Mouse (Mus musculus): Measurements from ENCODE around the gene Sacm1l. TPM values are rescaled to one million over a fixed set of nuclear protein-coding genes. Genes with fewer than 3 reads are reported as not detected.

Sacm1l gene
- polyA plus RNA-seq, 1 experiment from 2014 or later = 42.8 TPM

DNA sequence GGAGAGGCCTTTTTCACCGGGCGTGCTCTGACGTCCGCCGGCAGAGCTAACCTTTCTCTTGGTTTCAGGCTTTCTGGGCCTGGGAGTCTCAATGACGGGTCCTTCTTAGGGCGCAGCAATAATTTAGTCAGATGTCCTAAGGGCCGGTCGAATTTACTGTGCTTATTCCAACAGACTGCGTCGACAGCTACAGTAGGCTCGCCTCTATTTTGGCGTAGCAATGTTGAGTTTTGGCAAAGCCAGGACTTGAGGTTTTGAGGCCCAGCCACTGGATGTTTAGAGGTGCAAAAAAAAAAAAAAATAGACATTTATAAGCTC is 558 bp downstream of the Sacm1l start:
- Histone ChIP-seq H3K27ac (peak overlapping the region; percentile 95), H3K9me3 (no peaks in the 10 kb centered on the region), H3K4me3 (peak overlapping the region; percentile 98), H3K27me3 (no peaks in the 10 kb centered on the region), H3K4me1 (peaks cover 22% of the 10 kb centered on the region), H3K36me3 (no peaks in the 10 kb centered on the region), H3K4me2 (peak overlapping the region; percentile 69), H3K9ac (peak overlapping the region; percentile 97)
- no peak; the same call in 1 of the 2 replicates for ATAC-seq (ENCODE audit: insufficient number of reproducible peaks, insufficient read depth, low FRiP score, low TSS enrichment, low read depth)
- WGBS = 0% methylated on average over 13 of the region's 13 CpGs

DNA sequence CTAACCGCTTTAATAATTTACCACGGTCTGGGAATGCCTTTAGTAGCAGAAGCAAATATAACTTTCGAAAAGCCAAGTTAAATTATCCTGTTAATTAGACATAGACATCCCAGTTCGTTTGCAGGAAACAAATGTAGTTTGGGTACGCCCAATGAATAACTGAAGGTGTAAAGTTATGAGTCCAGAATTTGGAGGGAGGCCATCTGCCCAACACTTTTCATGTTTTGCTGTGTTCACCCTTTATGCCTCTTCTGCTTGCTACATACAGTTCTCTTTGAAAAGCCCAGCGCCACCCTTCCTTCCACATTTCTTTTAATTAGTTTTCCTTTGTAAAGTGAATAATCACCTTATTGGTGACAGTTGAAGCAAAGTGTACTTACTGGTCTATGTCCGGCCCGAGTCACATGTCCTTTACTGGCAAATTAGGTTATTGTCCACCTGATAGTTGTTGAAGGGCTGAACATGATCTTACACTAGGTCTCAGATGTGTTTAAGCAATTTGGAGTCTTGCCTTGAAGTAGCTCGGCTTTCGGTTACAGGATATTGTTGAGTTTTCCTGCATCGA is 1.1 kb downstream of the Sacm1l start:
- ATAC-seq (ENCODE audit: insufficient number of reproducible peaks, insufficient read depth, low FRiP score, low TSS enrichment, low read depth) = no peak
- Histone ChIP-seq H3K9me3 (no peaks in the 10 kb centered on the region), H3K27me3 (no peaks in the 10 kb centered on the region), H3K4me2 (peak overlapping the region; percentile 69), H3K4me1 (peaks cover 22% of the 10 kb centered on the region), H3K4me3 (peak overlapping the region; percentile 98), H3K36me3 (no peaks in the 10 kb centered on the region), H3K27ac (peak overlapping the region; percentile 95), H3K9ac (peak overlapping the region; percentile 97)
- WGBS = 24% methylated on average over 11 of the region's 11 CpGs

DNA sequence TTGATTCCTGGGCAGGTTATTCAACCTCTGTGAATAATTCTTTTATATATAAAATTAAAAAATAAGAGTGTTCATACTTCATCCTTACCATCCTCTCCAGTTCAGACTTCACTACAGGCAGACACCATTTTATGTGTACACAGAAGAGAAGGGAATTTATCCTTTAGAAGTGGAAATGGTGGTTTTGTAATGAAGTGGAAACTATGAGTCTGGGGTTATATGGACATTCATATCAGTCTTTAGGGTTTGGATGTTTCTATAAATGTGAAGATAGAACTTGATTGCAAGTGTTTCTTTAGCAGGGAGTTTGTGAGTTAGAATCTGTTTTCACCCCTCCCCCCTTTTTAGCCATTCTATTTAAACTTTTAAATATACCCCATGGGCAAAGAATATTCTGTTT is 1.7 kb downstream of the Sacm1l start:
- H3K4me2 ChIP-seq = peak overlapping the region; percentile 69
- peak overlapping the region; percentile 98 for H3K4me3 ChIP-seq
- H3K9me3 ChIP-seq = no peaks in the 10 kb centered on the region
- H3K27ac ChIP-seq = no peak overlapping the region
- H3K27me3 ChIP-seq = no peaks in the 10 kb centered on the region
- H3K9ac ChIP-seq = peak overlapping the region; percentile 97
- 0 out of 2 replicates have a peak, but pooled peaks cover 3% of the 10 kb centered on the region for H3K36me3 ChIP-seq
- peaks cover 22% of the 10 kb centered on the region for H3K4me1 ChIP-seq
- ATAC-seq (ENCODE audit: insufficient number of reproducible peaks, insufficient read depth, low FRiP score, low TSS enrichment, low read depth) = no peak

DNA sequence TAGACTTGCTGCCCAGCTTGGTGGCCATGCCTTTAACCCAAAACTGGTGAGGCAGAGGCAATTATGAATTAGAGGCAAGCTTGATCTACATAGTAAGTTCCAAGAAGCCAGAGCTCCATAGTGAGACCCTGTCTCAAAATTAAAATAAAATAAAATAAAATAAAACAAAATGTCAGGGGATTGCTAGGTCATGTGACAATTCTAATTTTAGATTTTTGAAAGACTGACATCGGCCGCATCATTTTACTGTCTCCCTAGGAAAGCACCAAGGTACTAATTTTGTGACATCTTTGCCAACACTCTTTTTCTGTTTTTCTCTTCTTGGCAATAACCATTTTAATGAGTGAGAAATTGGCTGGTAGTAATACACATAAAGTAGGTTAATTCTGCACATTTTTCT is 7.1 kb downstream of the Sacm1l start:
- Histone ChIP-seq H3K9ac (no peak overlapping the region), H3K4me3 (no peak overlapping the region), H3K9me3 (no peaks in the 10 kb centered on the region), H3K4me2 (no peak overlapping the region), H3K36me3 (0 out of 2 replicates have a peak, but pooled peaks cover 3% of the 10 kb centered on the region), H3K27ac (no peak overlapping the region), H3K27me3 (no peaks in the 10 kb centered on the region), H3K4me1 (peaks cover 5% of the 10 kb centered on the region)
- 96% methylated on average over 2 of the region's 2 CpGs for WGBS
- ATAC-seq (ENCODE audit: insufficient number of reproducible peaks, insufficient read depth, low FRiP score, low TSS enrichment, low read depth) = no peak

DNA sequence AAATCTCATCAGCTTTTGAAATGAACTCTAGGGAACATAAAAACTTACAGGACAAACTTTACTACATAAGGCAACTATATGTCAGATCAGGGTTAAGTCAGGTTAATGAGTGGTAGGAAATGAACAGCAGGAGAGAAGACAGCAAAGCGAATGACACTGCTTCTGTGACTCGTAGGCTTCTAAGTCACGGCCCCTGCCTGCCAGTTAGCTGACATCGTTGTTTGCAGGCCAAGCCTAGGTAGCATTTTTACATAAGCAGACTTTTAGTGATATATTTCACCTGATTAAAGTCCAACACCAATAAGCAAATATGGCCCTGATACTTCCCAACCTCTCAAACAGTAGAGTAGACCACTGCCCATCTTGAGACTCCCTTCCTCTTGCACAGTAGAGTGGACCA is 8.6 kb downstream of the Sacm1l start:
- 76% methylated on average over 4 of the region's 4 CpGs for WGBS
- H3K9me3 ChIP-seq = no peaks in the 10 kb centered on the region
- no peaks in the 10 kb centered on the region for H3K27me3 ChIP-seq
- no peaks in the 10 kb centered on the region for H3K4me1 ChIP-seq
- H3K9ac ChIP-seq = no peak overlapping the region
- no peak overlapping the region for H3K27ac ChIP-seq
- no peak overlapping the region for H3K4me2 ChIP-seq
- ATAC-seq (ENCODE audit: insufficient number of reproducible peaks, insufficient read depth, low FRiP score, low TSS enrichment, low read depth) = no peak
- peaks cover 8% of the 10 kb centered on the region for H3K36me3 ChIP-seq
- H3K4me3 ChIP-seq = no peak overlapping the region

DNA sequence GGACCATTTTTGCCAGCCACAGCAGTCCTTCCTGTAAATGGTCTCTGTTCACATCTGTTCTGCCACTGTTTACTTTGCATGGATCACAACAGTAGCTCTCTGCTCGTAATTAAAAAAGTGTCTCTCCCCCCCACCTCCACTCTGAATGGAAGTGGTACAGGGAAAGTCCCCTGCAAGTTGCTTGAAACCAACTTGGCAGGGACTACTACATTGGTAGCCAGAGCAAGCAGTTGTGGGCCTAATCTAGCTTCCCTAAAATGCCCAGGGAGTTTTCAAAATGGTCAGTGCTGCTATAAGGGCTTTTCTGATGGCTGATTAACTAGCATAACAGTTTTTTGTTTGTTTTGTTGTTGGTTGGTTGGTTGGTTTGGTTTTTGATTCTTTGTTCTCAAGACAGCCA is 9.5 kb downstream of the Sacm1l start:
- no peak overlapping the region for H3K27ac ChIP-seq
- no peak for ATAC-seq (ENCODE audit: insufficient number of reproducible peaks, insufficient read depth, low FRiP score, low TSS enrichment, low read depth)
- no peak overlapping the region for H3K4me2 ChIP-seq
- H3K9me3 ChIP-seq = no peaks in the 10 kb centered on the region
- no peak overlapping the region for H3K4me3 ChIP-seq
- 55% methylated on average over 1 of the region's 1 CpGs for WGBS
- H3K9ac ChIP-seq = no peak overlapping the region
- H3K36me3 ChIP-seq = peaks cover 17% of the 10 kb centered on the region
- no peaks in the 10 kb centered on the region for H3K27me3 ChIP-seq
- H3K4me1 ChIP-seq = no peaks in the 10 kb centered on the region

DNA sequence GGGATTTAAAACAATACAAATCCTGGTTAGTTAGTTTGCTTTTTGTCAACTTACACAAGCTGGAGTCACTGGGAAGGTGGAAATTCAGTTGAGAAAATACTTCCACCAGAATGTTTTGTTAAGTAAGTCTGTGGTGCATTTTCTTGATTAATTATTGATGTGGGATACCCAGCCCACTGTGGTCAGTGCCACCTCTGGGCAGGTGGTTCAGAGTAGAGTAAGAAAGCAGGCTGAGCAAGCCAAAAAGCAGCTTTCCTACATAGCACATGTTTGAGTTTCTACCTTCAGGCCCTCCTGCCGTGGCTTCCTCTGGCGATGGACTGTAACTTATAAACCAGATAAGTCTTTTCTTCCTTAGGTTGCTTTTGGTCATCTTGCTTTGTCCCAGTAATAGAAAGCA is 10.3 kb downstream of the Sacm1l start:
- H3K9ac ChIP-seq = no peak overlapping the region
- no peak overlapping the region for H3K27ac ChIP-seq
- H3K9me3 ChIP-seq = no peaks in the 10 kb centered on the region
- H3K4me2 ChIP-seq = no peak overlapping the region
- no peaks in the 10 kb centered on the region for H3K4me1 ChIP-seq
- no peak for ATAC-seq (ENCODE audit: insufficient number of reproducible peaks, insufficient read depth, low FRiP score, low TSS enrichment, low read depth)
- H3K27me3 ChIP-seq = no peaks in the 10 kb centered on the region
- WGBS = 84% methylated on average over 2 of the region's 2 CpGs
- peaks cover 17% of the 10 kb centered on the region for H3K36me3 ChIP-seq
- no peak overlapping the region for H3K4me3 ChIP-seq

DNA sequence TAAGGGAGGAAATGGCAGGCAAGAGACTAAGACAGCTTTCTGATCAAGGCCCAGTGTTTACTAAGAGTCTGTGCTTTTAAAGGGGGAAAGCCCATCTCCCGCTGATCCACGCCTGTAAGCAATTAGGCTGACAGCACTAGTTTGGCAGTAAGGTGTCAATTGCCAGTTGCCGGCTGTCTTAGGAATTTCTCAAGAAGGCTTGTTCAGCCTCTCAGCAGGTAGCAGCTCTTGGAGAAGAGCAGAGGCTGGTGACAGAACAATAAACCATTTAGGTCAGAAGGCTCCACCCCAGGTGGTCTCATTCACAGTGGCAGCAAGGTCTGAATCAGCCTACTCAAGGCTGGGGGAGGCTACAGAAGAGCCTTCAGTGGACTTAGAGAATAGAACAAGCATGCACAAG is 25.0 kb downstream of the Sacm1l start:
- peaks cover 91% of the 10 kb centered on the region for H3K36me3 ChIP-seq
- H3K9ac ChIP-seq = no peak overlapping the region
- ATAC-seq (ENCODE audit: insufficient number of reproducible peaks, insufficient read depth, low FRiP score, low TSS enrichment, low read depth) = no peak
- H3K4me3 ChIP-seq = no peak overlapping the region
- H3K9me3 ChIP-seq = no peaks in the 10 kb centered on the region
- H3K4me1 ChIP-seq = no peaks in the 10 kb centered on the region
- H3K27ac ChIP-seq = no peak overlapping the region
- whole genome bisulfite sequencing = 19% methylated on average over 3 of the region's 3 CpGs
- no peaks in the 10 kb centered on the region for H3K27me3 ChIP-seq
- H3K4me2 ChIP-seq = no peak overlapping the region

DNA sequence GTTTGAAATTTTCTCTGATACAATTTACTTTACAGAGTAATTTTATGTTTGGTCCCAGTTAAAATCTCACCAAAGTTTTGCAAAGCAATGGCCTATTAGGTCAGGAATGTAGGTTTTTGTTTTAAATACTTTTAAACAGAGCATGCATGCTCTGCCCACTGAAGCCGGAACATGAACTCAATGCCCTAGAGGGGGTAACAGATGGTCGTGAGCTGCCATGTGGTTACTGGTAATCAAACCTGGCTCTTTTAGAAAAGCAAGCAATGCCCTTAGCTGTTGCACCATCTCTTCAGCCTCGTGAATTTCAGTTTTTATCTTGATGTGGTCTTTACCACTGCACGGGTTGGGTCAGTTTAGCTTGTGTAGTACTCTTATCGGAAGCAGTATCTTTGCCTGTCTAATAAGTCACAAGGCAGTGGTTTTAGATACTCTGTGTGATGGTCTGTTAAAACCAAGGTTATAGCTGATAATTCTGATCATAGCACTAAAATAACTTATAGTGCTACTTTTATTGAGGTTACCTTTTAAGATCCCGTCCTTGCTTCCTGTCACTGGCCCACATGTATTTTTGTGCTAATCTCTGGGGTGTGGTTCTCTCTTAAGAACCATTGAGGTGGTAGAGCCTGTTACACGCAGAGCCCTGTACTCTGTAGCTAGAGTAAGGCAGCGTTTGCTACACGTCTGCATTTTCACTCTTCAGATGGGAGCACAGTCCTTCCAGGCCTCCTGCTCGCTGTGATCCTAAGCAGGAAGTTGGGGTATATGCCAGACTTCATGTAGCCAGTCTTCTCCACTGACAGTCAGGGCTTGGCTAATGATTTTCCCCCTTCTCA is 48.0 kb downstream of the Sacm1l start:
- 79% methylated on average over 10 of the region's 10 CpGs for whole genome bisulfite sequencing
- no peaks in the 10 kb centered on the region for H3K9me3 ChIP-seq
- H3K4me1 ChIP-seq = no peaks in the 10 kb centered on the region
- no peak overlapping the region for H3K9ac ChIP-seq
- H3K4me2 ChIP-seq = no peak overlapping the region
- no peak overlapping the region for H3K4me3 ChIP-seq
- H3K27me3 ChIP-seq = no peaks in the 10 kb centered on the region
- no peak overlapping the region for H3K27ac ChIP-seq
- peaks cover 44% of the 10 kb centered on the region for H3K36me3 ChIP-seq
- no peak for ATAC-seq (ENCODE audit: insufficient number of reproducible peaks, insufficient read depth, low FRiP score, low TSS enrichment, low read depth)

DNA sequence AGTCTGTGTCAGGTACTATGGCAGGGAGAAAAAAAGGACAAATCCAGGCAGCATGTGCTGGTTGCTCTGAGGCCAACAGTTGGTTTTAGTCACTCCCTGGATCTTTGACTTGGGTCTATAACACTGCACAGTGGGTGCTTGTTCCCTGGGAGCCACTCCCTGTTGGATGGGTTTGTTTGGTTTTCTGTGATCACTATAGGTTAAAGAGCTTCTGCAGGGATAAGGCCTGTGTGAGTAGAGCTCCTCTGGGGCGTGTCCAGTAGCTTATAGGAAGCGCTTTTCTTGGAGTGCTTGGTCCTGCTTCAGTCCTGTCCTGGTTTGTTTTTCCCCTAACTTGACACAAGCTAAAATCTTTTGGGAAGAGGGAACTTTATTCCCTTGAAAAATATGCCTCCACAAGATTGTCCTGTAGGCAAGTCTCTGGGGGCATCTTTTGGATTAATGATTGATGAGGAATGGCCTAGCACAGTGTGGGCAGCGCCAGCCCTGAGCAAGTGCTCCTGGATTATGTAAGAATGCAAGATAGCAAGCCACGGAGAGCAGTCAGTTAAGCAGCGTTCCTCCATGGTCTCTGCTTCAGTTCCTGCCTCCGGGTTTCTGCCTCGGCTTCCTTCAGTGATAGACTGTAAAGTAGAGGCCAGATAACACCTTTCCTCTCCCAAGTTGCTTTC is 59.8 kb downstream of the Sacm1l start:
- Histone ChIP-seq H3K4me1 (no peaks in the 10 kb centered on the region), H3K36me3 (peaks cover 45% of the 10 kb centered on the region), H3K4me2 (no peak overlapping the region), H3K9ac (no peak overlapping the region), H3K9me3 (no peaks in the 10 kb centered on the region), H3K4me3 (no peak overlapping the region), H3K27me3 (no peaks in the 10 kb centered on the region), H3K27ac (no peak overlapping the region)
- whole genome bisulfite sequencing = 88% methylated on average over 7 of the region's 7 CpGs
- ATAC-seq (ENCODE audit: insufficient number of reproducible peaks, insufficient read depth, low FRiP score, low TSS enrichment, low read depth) = no peak

DNA sequence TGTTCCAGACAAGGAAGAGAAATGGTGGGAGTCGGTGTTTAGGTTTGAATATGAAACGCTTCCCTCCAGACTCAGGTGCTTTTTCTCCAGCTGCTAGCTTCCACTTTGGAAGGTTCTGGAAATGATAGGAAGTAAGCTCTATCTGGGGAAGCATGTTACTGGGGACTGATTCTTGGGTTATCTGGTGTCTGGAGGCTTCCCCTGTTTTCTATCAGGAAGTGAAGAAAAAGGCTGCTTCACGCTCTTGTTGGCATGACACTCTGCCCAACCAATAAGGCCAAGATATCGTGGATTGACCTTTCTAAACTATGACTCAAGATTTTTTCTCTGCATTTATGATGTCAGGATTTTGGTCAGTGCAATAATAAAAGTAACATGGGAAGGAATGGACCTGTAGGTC is 65.6 kb downstream of the Sacm1l start:
- H3K27ac ChIP-seq = no peak overlapping the region
- H3K36me3 ChIP-seq = peaks cover 28% of the 10 kb centered on the region
- no peak overlapping the region for H3K9ac ChIP-seq
- H3K4me3 ChIP-seq = no peak overlapping the region
- H3K4me2 ChIP-seq = no peak overlapping the region
- H3K9me3 ChIP-seq = no peaks in the 10 kb centered on the region
- 95% methylated on average over 4 of the region's 4 CpGs for WGBS
- no peaks in the 10 kb centered on the region for H3K4me1 ChIP-seq
- no peak for ATAC-seq (ENCODE audit: insufficient number of reproducible peaks, insufficient read depth, low FRiP score, low TSS enrichment, low read depth)
- no peaks in the 10 kb centered on the region for H3K27me3 ChIP-seq

DNA sequence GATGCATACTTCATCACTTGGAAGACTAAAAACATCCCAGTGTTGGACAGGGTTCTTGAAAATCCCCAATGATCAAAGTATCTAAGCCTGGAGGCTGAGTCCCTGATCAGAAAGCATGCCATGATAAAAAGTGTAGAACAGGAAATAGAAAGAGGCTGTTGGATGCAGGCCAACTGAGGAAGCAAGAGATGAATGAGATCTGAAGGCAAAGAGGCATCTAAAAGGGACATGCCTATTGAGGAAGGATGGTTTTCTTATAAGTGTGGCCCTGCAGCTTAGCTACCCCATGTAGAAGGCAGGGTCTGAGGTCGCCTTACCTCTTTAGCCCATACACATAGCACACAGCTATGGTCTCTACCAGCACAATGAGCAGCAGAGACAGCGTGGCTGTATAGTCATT is 67.4 kb downstream of the Sacm1l start:
- 91% methylated on average over 2 of the region's 2 CpGs for WGBS
- Histone ChIP-seq H3K27me3 (no peaks in the 10 kb centered on the region), H3K36me3 (peaks cover 22% of the 10 kb centered on the region)

More for the DNA sequence above, 67.4 kb downstream of the Sacm1l start:
- Histone ChIP-seq H3K9me3 (no peaks in the 10 kb centered on the region), H3K27ac (no peak overlapping the region), H3K4me2 (no peak overlapping the region), H3K4me3 (no peak overlapping the region), H3K4me1 (no peaks in the 10 kb centered on the region), H3K9ac (no peak overlapping the region)
- no peak for ATAC-seq (ENCODE audit: insufficient number of reproducible peaks, insufficient read depth, low FRiP score, low TSS enrichment, low read depth)
